Mouse (Mus musculus) CD4-positive, CD25-positive, alpha-beta regulatory T cell (primary cell): ENCODE measurements around the gene Etv4. TPM values are rescaled to one million over a fixed set of nuclear protein-coding genes. Genes with fewer than 3 reads are reported as not detected.

ENCODE experiments used
- polyA plus RNA-seq: library from polyadenylated mRNA; unstranded; fragments of 100-300 nt; shearing (Covaris generic); gene quantifications from one replicate; pipeline ENCODE4 v1.2.1, GENCODE M21; 2017

Etv4 gene
- 0.11 TPM for polyA plus RNA-seq

DNA sequence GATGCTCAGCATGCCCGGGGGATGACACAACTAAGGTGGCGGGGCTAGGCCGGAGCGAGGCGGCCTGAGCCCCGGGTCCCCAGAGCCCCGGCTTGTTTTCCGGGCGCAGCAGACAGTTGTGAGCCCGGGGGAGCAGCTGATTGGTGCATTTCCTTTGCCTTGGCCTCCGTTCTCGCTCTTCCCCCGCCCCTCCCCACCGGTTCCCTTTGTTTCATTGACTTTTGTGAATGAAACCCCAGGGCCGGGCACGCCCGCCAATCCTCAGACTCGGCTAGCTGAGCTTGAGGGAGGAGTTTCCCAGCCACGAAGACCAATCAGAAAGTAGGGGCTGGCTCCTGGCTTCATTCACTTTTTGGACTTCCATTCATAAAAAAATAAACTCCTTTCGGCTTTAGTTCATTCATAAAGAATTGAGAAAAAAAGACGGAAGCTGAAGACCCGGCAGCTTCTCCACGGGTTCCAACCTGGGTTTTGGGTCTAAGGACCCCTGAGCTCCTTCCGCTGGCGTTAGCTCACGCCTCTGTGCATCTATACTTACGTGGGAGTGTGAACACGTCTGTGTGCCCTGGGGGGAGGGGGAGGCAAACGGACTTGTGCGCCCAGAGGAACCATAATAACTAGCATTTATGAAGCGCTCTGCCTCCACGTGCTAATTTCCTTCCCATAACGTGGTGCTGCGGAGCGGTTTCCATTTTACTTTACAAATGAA is at the start of gene Etv4:
TSS of gene Etv4 (minus strand) at position 229 of the 709 bp plus-strand sequence.

DNA sequence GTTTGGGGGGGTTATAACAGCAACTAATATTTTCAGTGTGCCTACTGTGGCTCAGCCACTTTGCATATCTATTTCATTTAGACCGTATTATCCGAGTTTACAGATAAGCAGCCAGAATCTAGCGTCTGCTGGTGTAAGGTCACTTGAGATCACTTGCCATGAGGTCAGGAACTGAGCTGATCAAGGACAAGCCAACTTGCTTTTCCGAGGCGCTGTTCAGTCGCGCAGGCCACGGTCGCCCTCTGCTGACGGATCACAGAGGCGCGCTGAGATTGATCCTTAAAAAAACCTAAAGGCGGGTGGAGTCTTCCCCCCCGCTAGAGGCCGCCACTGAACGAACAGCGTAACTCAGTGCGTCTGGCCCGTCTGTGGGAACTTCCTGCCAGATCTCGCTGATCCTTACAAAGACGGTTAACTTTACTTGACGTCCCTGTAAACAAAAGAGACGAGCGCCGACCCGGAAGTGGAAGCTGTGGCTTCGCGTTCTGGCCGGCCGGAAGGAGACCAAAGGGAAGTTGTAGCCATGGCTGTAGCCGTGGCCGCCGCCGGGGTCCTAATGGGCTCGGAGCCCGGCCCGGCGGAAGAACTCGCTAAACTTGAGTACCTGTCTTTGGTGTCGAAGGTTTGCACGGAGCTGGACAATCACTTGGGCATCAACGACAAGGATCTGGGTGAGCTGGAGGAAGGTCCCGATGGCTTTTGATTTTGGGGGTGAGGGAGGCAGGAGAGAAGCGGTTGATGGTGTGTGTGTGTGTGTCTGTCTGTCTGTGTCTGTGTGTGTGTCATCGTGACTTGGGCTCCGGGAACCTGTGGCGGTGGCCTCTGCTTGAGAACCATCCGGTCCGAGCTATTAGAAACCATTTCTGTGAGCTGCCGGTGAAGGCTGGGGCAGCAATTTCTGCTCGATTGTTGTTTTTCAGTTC is 52.4 kb downstream of the Etv4 start, which contains the start of gene Dhx8:
TSS of gene Dhx8 (plus strand) at position 402 of the 923 bp plus-strand sequence.

Other genes starting within 250 kb of the Etv4 start
- 2.4 TPM for gene Brca1, start 233.4 kb downstream of the Etv4 start, polyA plus RNA-seq
- gene Nbr1, start 233.2 kb downstream of the Etv4 start, polyA plus RNA-seq, result 105 TPM
- 7.4 TPM for gene Tmem106a, start 203.1 kb downstream of the Etv4 start, polyA plus RNA-seq
- gene Gm11634, start 186.1 kb downstream of the Etv4 start, polyA plus RNA-seq, result 0.24 TPM
- 56.6 TPM for gene Rdm1, start 158.2 kb downstream of the Etv4 start, polyA plus RNA-seq
- 1.6 TPM for gene Arl4d, start 119.8 kb downstream of the Etv4 start, polyA plus RNA-seq
- 50.6 TPM for gene Dhx8, start 52.5 kb downstream of the Etv4 start, polyA plus RNA-seq
- not detected for gene Meox1, start 109.0 kb upstream of the Etv4 start, polyA plus RNA-seq
- not detected for gene Sost, start 181.6 kb upstream of the Etv4 start, polyA plus RNA-seq
- not detected for gene Cfap97d1, start 198.9 kb upstream of the Etv4 start, polyA plus RNA-seq
- 0.14 TPM for gene Dusp3, start 201.6 kb upstream of the Etv4 start, polyA plus RNA-seq
- gene Mpp3, start 243.1 kb upstream of the Etv4 start, polyA plus RNA-seq, result 0.12 TPM